Mouse (Mus musculus) liver, adult 2 months (tissue): ENCODE results near the gene Mrpl34. TPM values are rescaled to one million over a fixed set of nuclear protein-coding genes. Genes with fewer than 3 reads are reported as not detected.

Source experiments
- DNase-seq: peaks from one replicate; pipeline ENCODE4 v3.0.0-alpha.2; 2011; ENCODE audit warnings: low read depth, low spot score; ENCODE audit errors: extremely low read depth
- H3K27ac ChIP-seq: fragments of 200-500 bp; replicated peaks from 2 replicates; pipeline ENCODE4 v1.5.1; 2012; ENCODE audit warnings: low read depth, mild to moderate bottlenecking, control low read depth, inconsistent platforms, low read length; ENCODE audit not compliant: insufficient read depth
- H3K27me3 ChIP-seq: fragments of 200-500 bp; 2 replicates; pipeline ENCODE4 v1.6.1; 2012; ENCODE audit warnings: mild to moderate bottlenecking, moderate library complexity, low read length, inconsistent platforms; ENCODE audit not compliant: control insufficient read depth, insufficient read depth
- H3K36me3 ChIP-seq: fragments of 200-500 bp; 2 replicates; pipeline ENCODE4 v1.6.1; 2012; ENCODE audit warnings: low read length, inconsistent platforms; ENCODE audit not compliant: control insufficient read depth, insufficient read depth
- H3K4me1 ChIP-seq: fragments of 200-500 bp; 2 replicates; pipeline ENCODE4 v1.6.1; 2011; ENCODE audit warnings: low read length; ENCODE audit not compliant: control insufficient read depth, insufficient read depth
- H3K4me3 ChIP-seq: fragments of 200-500 bp; 2 replicates; pipeline ENCODE4 v1.5.1; 2011; ENCODE audit warnings: low read depth, mild to moderate bottlenecking, control low read depth, low read length, moderate library complexity; ENCODE audit not compliant: insufficient read depth
- H3K79me2 ChIP-seq: fragments of 200-500 bp; 2 replicates; pipeline ENCODE4 v1.6.1; 2012; ENCODE audit warnings: inconsistent platforms, mild to moderate bottlenecking, low read length, moderate library complexity; ENCODE audit not compliant: control insufficient read depth, insufficient read depth
- H3K9ac ChIP-seq: fragments of 200-500 bp; 2 replicates; pipeline ENCODE4 v1.6.1; 2012; ENCODE audit warnings: low read depth, mild to moderate bottlenecking, control low read depth, inconsistent platforms, low read length
- CTCF ChIP-seq: fragments of 200-500 bp; IDR thresholded peaks from 2 replicates; pipeline ENCODE4 v1.5.1; 2011; ENCODE audit warnings: low read depth, low read length, control low read depth
- POLR2A ChIP-seq: fragments of 200-500 bp; IDR thresholded peaks from 2 replicates; pipeline ENCODE4 v1.6.1; 2011; ENCODE audit warnings: low read length, control low read depth; ENCODE audit not compliant: insufficient read depth; ENCODE audit errors: extremely low read depth
- WGBS: fragments of 180-500 bp; shearing (Covaris S2); methylation state at CpG from one replicate; pipeline ENCODE4 v1.1.7; 2018; 5-methylcytosine and 5-hydroxymethylcytosine counted together
- polyA plus RNA-seq: library from polyadenylated mRNA; depleted of rRNA; stranded (reverse); fragments of >200 nt; gene quantifications from 2 replicates; pipeline ENCODE4 v1.2.3, GENCODE M21; 2012
- total RNA-seq: library from RNA; depleted of rRNA; stranded (reverse); fragments of >200 nt; gene quantifications from 2 replicates; pipeline ENCODE4 v1.2.3, GENCODE M21; 2014

The Mrpl34 gene
- total and polyA plus RNA-seq, 2 experiments, result 35.1 to 104 TPM

DNA sequence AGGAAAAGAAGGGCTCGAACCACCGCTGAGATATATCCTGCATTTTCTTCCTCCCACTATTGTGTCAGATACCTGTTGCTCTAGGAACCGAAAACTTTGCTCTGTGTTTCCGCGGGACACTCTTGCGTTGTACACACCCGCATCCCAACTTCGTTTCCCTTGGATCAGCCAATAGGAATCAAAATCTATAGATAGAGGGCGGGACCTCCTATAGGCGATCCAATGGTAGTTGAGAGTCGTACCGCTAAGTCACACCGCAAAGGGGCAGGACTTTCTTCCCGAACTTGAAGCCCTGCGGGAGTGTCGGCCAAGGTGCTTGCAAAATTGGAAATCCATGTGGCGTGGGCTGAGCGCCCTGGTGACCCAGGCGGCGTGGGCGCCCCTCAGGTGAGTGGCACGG is 23.7 kb downstream of the Mrpl34 start:
- TF ChIP-seq POLR2A (0 out of 2 replicates have a peak, but pooled peaks have one; percentile 49), CTCF (no peak)
- Histone ChIP-seq H3K4me3 (peak overlapping the region; percentile 75), H3K79me2 (peaks cover 6% of the 10 kb centered on the region; the same call in 1 of the 2 replicates), H3K4me1 (peaks cover 6% of the 10 kb centered on the region), H3K27me3 (no peaks in the 10 kb centered on the region), H3K9ac (peak overlapping the region; percentile 77), H3K27ac (peak overlapping the region; percentile 67), H3K36me3 (no peaks in the 10 kb centered on the region)
- 0% methylated on average over 22 of the region's 22 CpGs for WGBS
- peak; percentile 85 for DNase-seq

GRCm38 (mm10) chr8:71495039-71495438 is 30.3 kb downstream of the Mrpl34 start:
- Histone ChIP-seq H3K27me3 (no peaks in the 10 kb centered on the region), H3K4me1 (peaks cover 16% of the 10 kb centered on the region), H3K9ac (0 out of 2 replicates have a peak overlapping the region, but pooled peaks have one; percentile 26), H3K79me2 (no peaks in the 10 kb centered on the region), H3K36me3 (no peaks in the 10 kb centered on the region), H3K27ac (no peak overlapping the region), H3K4me3 (no peak overlapping the region)
- 17% methylated on average over 16 of the region's 16 CpGs for WGBS
- TF ChIP-seq CTCF (peak; percentile 90), POLR2A (no peak)
- DNase-seq, result peak; percentile 62

GRCm38 (mm10) chr8:71495811-71496210 is 31.1 kb downstream of the Mrpl34 start:
- Histone ChIP-seq H3K27ac (peak overlapping the region; percentile 53), H3K36me3 (no peaks in the 10 kb centered on the region), H3K79me2 (no peaks in the 10 kb centered on the region), H3K4me1 (peaks cover 16% of the 10 kb centered on the region), H3K4me3 (no peak overlapping the region), H3K9ac (no peak overlapping the region), H3K27me3 (no peaks in the 10 kb centered on the region)
- no peak for TF ChIP-seq CTCF
- TF ChIP-seq POLR2A, result no peak
- DNase-seq, result no peak
- 55% methylated on average over 5 of the region's 5 CpGs for WGBS

GRCm38 (mm10) chr8:71496481-71496880 is 31.7 kb downstream of the Mrpl34 start:
- no peak overlapping the region for H3K9ac ChIP-seq
- H3K27me3 ChIP-seq, result no peaks in the 10 kb centered on the region
- no peaks in the 10 kb centered on the region for H3K79me2 ChIP-seq
- H3K36me3 ChIP-seq, result no peaks in the 10 kb centered on the region
- WGBS, result 23% methylated on average over 11 of the region's 11 CpGs
- H3K4me1 ChIP-seq, result peaks cover 16% of the 10 kb centered on the region
- no peak overlapping the region for H3K4me3 ChIP-seq
- TF ChIP-seq POLR2A, result no peak
- TF ChIP-seq CTCF, result peak; percentile 45
- peak overlapping the region; percentile 64 for H3K27ac ChIP-seq
- DNase-seq, result peak; percentile 56

DNA sequence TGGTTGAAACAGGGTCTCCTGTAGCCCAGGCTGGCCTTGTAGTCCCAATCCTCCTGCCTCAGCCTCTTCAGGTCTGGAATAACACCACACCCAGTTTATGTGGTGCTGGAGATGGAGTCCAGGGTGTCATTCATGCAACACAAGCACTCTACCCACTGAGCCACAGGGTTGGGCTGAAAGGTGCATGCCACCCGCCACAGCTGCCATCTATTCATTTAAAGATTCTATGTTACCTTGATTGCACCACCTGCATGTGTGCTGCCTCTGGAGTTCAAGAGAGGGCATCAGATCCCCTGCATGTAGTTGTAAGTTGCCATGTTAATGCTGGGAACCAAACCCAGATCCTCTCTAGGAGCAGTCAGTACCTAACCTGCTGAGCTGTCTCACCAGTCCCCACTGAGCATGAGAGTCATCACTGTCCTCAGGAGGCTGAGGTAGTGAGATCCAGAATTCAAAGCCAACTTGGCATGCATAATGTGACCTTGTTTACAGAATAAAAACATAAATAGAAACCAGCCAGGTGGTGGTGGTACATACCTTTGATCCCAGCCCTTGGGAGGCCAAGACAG is 32.4 kb downstream of the Mrpl34 start:
- 95% methylated on average over 1 of the region's 1 CpGs for WGBS
- Histone ChIP-seq H3K27ac (no peak overlapping the region; the same call in 1 of the 2 replicates), H3K4me1 (peaks cover 16% of the 10 kb centered on the region), H3K9ac (no peak overlapping the region), H3K36me3 (no peaks in the 10 kb centered on the region), H3K79me2 (no peaks in the 10 kb centered on the region), H3K4me3 (no peak overlapping the region), H3K27me3 (no peaks in the 10 kb centered on the region)
- TF ChIP-seq CTCF (no peak), POLR2A (no peak)
- peak; percentile 37 for DNase-seq

DNA sequence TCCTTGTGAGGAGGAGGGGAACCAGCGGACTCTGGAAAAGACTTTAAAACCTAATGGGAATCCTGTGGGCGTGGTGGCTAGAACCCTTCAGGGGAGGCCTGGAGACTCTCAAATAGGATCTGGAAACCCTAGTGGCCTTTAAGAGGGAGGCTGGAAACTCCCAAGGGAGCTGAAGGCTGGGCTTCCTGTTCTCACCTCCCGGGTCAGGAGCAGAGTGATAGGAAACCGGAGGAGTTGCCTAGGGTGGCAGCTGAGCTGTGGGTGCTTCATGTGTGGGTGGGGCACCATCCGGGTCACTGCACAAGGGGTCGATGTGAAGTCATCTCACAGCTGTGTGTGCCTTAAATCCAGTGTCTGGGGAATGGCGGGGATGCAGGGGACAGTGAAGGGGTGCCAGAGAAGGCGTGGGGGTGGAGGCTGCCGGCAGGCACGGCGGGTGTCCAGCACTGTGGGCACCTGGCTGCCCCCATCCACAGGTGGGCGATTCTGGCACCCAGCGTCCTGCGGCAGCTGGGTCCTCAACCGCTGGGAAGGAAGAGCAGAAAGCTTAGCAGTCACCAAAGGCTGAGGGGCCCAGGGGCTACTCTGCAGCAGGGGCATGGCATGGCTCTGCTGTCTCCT is 33.2 kb downstream of the Mrpl34 start:
- H3K27ac ChIP-seq, result peak overlapping the region; percentile 58
- no peak overlapping the region for H3K4me3 ChIP-seq
- H3K27me3 ChIP-seq, result no peaks in the 10 kb centered on the region
- H3K9ac ChIP-seq, result peak overlapping the region; percentile 24
- H3K4me1 ChIP-seq, result peaks cover 16% of the 10 kb centered on the region
- TF ChIP-seq CTCF, result no peak
- no peak for TF ChIP-seq POLR2A
- no peak for DNase-seq
- H3K36me3 ChIP-seq, result no peaks in the 10 kb centered on the region
- 34% methylated on average over 15 of the region's 15 CpGs for WGBS
- no peaks in the 10 kb centered on the region for H3K79me2 ChIP-seq
